Mouse (Mus musculus): ENCODE results near the gene Slc30a5. TPM values are rescaled to one million over a fixed set of nuclear protein-coding genes. Genes with fewer than 3 reads are reported as not detected.

Gene Slc30a5
- total and polyA plus RNA-seq, 3 experiments, result 57.4 to 58.3 TPM; not detected in 1

DNA sequence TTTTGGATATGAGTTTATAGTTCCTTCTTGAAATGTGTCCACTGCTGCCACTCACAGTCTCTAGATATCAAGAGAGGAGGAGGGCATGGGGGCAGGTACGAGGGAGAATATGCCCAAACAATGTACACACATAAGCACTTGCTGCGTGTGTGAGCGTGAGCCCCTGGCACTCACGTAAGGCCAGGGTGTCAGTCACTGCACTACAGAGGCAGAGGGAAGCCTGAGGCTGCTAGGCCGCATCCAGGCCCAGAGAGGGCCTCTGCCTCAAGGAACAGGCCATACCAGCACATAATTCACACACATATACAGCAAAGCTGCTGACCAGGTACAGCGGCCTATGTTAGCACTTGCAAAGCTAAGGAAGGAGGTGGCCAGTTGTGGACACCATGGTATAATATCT is 2.1 kb downstream of the Slc30a5 start:
- Histone ChIP-seq H3K79me2 (ENCODE audit: control insufficient read depth, insufficient read depth, low read length, poor library complexity) (peaks cover 36% of the 10 kb centered on the region), H3K27me3 (ENCODE audit: control insufficient read depth in 1 of 2, insufficient read depth in 2 of 2, low read length in 2 of 2) (no peaks in the 10 kb centered on the region), H3K4me1 (ENCODE audit: control insufficient read depth in 1 of 2, insufficient read depth in 2 of 2, low read length in 2 of 2) (peaks cover 13 to 17% of the 10 kb centered on the region in 2 experiments), H3K27ac (ENCODE audit: control insufficient read depth, low read depth, low read length) (no peak overlapping the region), H3K9ac (ENCODE audit: control insufficient read depth, low read depth, low read length, poor library complexity, severe bottlenecking) (no peak overlapping the region), H3K36me3 (ENCODE audit: control insufficient read depth in 1 of 2, insufficient read depth in 2 of 2, low read length in 2 of 2) (peaks cover 19 to 23% of the 10 kb centered on the region in 2 experiments), H3K4me3 (ENCODE audit: control insufficient read depth in 1 of 2, insufficient read depth in 1 of 2, low read depth in 2 of 2, low read length in 2 of 2) (peak overlapping the region in 1 of 2 experiments; percentile 27; a peak in 1 of 4 replicates), H3K9me3 (replicated peaks; ENCODE audit: insufficient read depth, low read length) (no peaks in the 10 kb centered on the region)
- TF ChIP-seq MYB (IDR thresholded peaks at IDR 0.05; ENCODE audit: low read depth, low read length) (no peak), ZNF384 (IDR thresholded peaks at IDR 0.05; ENCODE audit: low read depth, low read length) (no peak), TCF12 (IDR thresholded peaks at IDR 0.05; ENCODE audit: low read depth, low read length) (no peak)
- DNase-seq (ENCODE audit: low read depth, low spot score), result no peak

DNA sequence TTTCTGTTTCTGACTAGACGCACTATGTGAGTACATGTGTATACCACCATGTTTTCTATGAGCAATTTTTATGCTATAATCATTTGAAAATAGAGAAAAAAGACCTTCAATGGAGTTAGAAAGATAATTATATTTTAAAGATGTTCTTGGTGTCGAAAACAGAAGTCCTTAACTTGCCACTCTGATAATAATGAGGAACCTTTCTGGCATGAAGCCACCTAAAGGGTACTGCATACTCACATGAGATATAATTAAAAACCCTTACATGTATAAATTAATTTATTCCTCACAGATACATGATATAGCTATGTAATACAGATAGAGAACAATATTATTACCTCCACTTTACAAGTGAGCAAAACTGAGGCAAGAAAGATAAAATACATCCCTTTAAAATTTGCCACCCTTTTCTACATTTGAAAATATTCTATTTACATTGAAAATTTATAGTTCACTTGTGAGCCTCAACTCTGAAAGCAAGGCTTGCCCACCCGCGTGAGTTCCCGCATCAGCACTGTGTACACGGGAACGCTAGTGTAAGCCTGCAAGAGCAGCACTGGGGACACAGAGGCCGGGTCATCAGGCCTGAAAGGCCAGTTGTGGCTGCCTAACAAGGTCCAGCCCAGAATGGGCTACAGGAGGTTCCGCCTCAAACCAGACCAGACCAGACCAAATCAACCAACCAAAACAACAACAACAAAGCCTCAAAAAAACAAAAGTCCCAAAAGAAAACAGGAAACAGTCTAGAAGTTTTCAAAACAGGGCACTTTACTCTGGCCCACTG is 7.4 kb downstream of the Slc30a5 start:
- H3K9me3 ChIP-seq (replicated peaks; ENCODE audit: insufficient read depth, low read length), result no peaks in the 10 kb centered on the region
- peak; percentile 73 for DNase-seq (ENCODE audit: low read depth, low spot score)

DNA sequence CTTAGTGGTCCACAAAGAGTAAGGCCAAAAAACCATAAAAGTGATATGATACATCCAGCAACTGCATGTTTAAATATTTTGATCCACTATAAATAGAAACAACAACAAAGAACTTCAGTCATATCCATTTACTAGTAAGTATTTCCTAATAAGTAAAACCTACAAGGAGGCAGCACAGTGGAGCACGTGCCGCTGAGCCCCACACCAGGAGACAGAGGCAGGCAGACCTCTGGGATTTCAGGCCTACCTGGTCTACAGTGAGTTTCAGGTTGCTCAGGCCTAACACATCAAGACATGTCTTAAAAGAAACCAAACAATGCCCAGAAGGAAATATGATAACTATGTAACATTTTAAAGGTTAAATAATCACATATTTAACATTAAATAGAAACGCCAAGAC is 8.3 kb downstream of the Slc30a5 start:
- H3K9ac ChIP-seq (ENCODE audit: control insufficient read depth, low read depth, low read length, poor library complexity, severe bottlenecking), result peak overlapping the region; percentile 20; the same call in 1 of the 2 replicates
- peaks cover 34 to 50% of the 10 kb centered on the region in 2 experiments for H3K36me3 ChIP-seq (ENCODE audit: control insufficient read depth in 1 of 2, insufficient read depth in 2 of 2, low read length in 2 of 2)
- H3K4me1 ChIP-seq (ENCODE audit: control insufficient read depth in 1 of 2, insufficient read depth in 2 of 2, low read length in 2 of 2), result peaks cover 16 to 23% of the 10 kb centered on the region in 2 experiments
- no peaks in the 10 kb centered on the region for H3K9me3 ChIP-seq (replicated peaks; ENCODE audit: insufficient read depth, low read length)
- no peak overlapping the region for H3K4me3 ChIP-seq (ENCODE audit: control insufficient read depth in 1 of 2, insufficient read depth in 1 of 2, low read depth in 2 of 2, low read length in 2 of 2)
- TF ChIP-seq MYB (IDR thresholded peaks at IDR 0.05; ENCODE audit: low read depth, low read length), result no peak
- TF ChIP-seq CHD2 (IDR thresholded peaks at IDR 0.05; ENCODE audit: low read length), result no peak
- TF ChIP-seq GABPA (IDR thresholded peaks at IDR 0.05; ENCODE audit: low read depth, low read length), result no peak
- no peak for TF ChIP-seq CHD1 (IDR thresholded peaks at IDR 0.05; ENCODE audit: low read depth, low read length)
- TF ChIP-seq GATA1 (IDR thresholded peaks at IDR 0.05; ENCODE audit: low read depth, low read length), result no peak
- TF ChIP-seq ELF1 (IDR thresholded peaks at IDR 0.05; ENCODE audit: low read depth, low read length), result no peak
- TF ChIP-seq MAX (IDR thresholded peaks at IDR 0.05; ENCODE audit: low read length), result no peak
- TF ChIP-seq BHLHE40 (IDR thresholded peaks at IDR 0.05; ENCODE audit: borderline replicate concordance, low read depth, low read length), result no peak
- TF ChIP-seq MEF2A (IDR thresholded peaks at IDR 0.05; ENCODE audit: extremely low read depth, insufficient replicate concordance, low read depth, low read length, poor library complexity, severe bottlenecking), result no peak
- H3K27ac ChIP-seq (ENCODE audit: control insufficient read depth, low read depth, low read length), result peak overlapping the region; percentile 69
- DNase-seq (ENCODE audit: low read depth, low spot score), result no peak
- peaks cover 11% of the 10 kb centered on the region for H3K79me2 ChIP-seq (ENCODE audit: control insufficient read depth, insufficient read depth, low read length, poor library complexity)
- H3K27me3 ChIP-seq (ENCODE audit: control insufficient read depth in 1 of 2, insufficient read depth in 2 of 2, low read length in 2 of 2), result no peaks in the 10 kb centered on the region

More for the DNA sequence above, 7.4 kb downstream of the Slc30a5 start:
- H3K4me3 ChIP-seq (ENCODE audit: control insufficient read depth in 1 of 2, insufficient read depth in 1 of 2, low read depth in 2 of 2, low read length in 2 of 2), result no peak overlapping the region
- peaks cover 15% of the 10 kb centered on the region for H3K79me2 ChIP-seq (ENCODE audit: control insufficient read depth, insufficient read depth, low read length, poor library complexity)
- peaks cover 16 to 26% of the 10 kb centered on the region in 2 experiments for H3K4me1 ChIP-seq (ENCODE audit: control insufficient read depth in 1 of 2, insufficient read depth in 2 of 2, low read length in 2 of 2)
- H3K27me3 ChIP-seq (ENCODE audit: control insufficient read depth in 1 of 2, insufficient read depth in 2 of 2, low read length in 2 of 2), result no peaks in the 10 kb centered on the region
- peaks cover 39 to 50% of the 10 kb centered on the region in 2 experiments for H3K36me3 ChIP-seq (ENCODE audit: control insufficient read depth in 1 of 2, insufficient read depth in 2 of 2, low read length in 2 of 2)
- TF ChIP-seq BHLHE40 (IDR thresholded peaks at IDR 0.05; ENCODE audit: borderline replicate concordance, low read depth, low read length) (peak; percentile 29; the same call in 1 of the 2 replicates), MAZ (IDR thresholded peaks at IDR 0.05; ENCODE audit: low read depth, low read length) (no peak), UBTF (IDR thresholded peaks at IDR 0.05; ENCODE audit: borderline replicate concordance, insufficient read depth, low read depth, low read length) (no peak), USF1 (IDR thresholded peaks at IDR 0.05; ENCODE audit: low read depth, low read length) (no peak), CHD2 (IDR thresholded peaks at IDR 0.05; ENCODE audit: low read length) (no peak), MXI1 (IDR thresholded peaks at IDR 0.05; ENCODE audit: low read depth, low read length) (peak; percentile 48; the same call in 1 of the 2 replicates), TCF12 (IDR thresholded peaks at IDR 0.05; ENCODE audit: low read depth, low read length) (0 out of 2 replicates have a peak, but pooled peaks have one; percentile 11), ETS1 (IDR thresholded peaks at IDR 0.05; ENCODE audit: low read depth, low read length) (peak; percentile 52; the same call in 1 of the 2 replicates), GATA1 (IDR thresholded peaks at IDR 0.05; ENCODE audit: low read depth, low read length) (0 out of 2 replicates have a peak, but pooled peaks have one; percentile 24), EP300 (IDR thresholded peaks at IDR 0.05; ENCODE audit: low read depth in 1 of 2, low read length in 2 of 2) (peak; percentile 45 to 53; a peak in 3 of 4 replicates), MYB (IDR thresholded peaks at IDR 0.05; ENCODE audit: low read depth, low read length) (no peak), ZC3H11A (IDR thresholded peaks at IDR 0.05; ENCODE audit: low read depth, low read length) (no peak), SIN3A (IDR thresholded peaks at IDR 0.05; ENCODE audit: low read length) (peak; percentile 55; the same call in 1 of the 2 replicates), ELF1 (IDR thresholded peaks at IDR 0.05; ENCODE audit: low read depth, low read length) (0 out of 2 replicates have a peak, but pooled peaks have one; percentile 27)
- H3K27ac ChIP-seq (ENCODE audit: control insufficient read depth, low read depth, low read length), result peak overlapping the region; percentile 26; the same call in 1 of the 2 replicates
- H3K9ac ChIP-seq (ENCODE audit: control insufficient read depth, low read depth, low read length, poor library complexity, severe bottlenecking), result no peak overlapping the region
